Mouse (Mus musculus) right cerebral cortex, adult 2 months (tissue): Measurements from ENCODE around the gene Calm2.

Experiments used
- DNase-seq, 2 experiments: peaks; one replicate each; pipeline ENCODE4 v3.0.0; 2021 to 2022; ENCODE audit warnings: low spot score in 2 of 2

Calm2 gene

DNA sequence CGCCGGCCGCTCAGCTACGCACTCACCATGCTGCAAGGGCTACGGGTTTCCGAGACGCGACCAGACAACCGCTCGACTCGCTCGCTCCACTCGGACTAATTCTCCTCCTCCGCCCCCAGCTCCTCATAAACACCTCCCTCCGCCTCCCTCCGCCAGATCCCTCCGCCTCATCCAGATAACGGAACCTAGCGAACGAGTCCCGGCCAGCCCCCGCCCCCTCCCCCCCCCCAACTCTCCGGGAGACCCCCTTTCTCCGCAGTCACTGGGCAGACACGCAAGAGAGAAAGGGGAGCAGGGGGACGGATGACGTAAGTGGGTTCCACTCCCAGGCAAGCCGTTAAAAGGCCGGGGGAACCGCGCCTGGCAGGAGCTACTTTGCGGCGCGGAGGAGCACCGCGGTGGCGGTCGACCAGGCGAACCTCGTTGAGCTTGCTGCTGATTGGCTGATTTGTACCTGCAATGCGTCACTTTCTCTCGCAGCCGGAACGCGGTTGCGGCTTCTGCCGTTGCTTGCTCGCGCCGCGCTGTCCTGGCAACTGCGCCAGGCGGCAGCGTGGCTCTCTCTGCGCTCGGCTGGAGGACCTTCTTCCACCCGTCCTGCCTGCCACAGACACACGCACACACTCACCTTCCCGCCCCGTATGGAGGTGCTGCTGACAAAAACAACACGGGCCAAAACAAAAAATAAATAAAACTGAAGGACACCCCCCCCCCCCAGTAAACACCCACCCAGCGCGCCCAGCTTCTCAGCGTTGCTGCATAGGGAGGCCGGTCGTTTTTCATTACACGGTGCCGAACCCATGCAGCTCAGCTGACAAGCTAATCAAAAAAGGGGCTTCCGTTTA is at the start of gene Calm2:
Gene Calm2, minus strand, starts transcription at position 169 of the 845 bp plus-strand sequence.
- DNase-seq: peak; percentile 98 to 99

DNA sequence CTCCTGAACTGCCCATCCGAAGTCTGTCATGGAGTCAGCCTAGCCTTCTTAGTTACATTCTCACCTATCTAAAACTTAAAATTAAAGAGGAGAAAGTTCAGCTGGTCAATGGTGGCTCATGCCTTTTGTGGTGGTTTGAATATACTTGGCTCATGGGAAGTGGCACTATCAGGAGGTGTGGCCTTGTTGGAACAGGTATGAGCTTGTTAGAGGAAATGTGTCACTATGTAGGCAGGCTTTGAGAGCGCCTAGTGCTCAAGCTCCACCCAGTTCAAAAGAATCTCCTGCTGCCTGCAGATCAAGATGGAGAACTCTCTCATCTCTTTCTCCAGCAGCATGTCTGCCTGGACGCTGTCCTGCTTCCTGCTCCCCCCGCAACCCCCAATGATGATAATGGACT is 48.8 kb upstream of the Calm2 start:
- DNase-seq: no peak

DNA sequence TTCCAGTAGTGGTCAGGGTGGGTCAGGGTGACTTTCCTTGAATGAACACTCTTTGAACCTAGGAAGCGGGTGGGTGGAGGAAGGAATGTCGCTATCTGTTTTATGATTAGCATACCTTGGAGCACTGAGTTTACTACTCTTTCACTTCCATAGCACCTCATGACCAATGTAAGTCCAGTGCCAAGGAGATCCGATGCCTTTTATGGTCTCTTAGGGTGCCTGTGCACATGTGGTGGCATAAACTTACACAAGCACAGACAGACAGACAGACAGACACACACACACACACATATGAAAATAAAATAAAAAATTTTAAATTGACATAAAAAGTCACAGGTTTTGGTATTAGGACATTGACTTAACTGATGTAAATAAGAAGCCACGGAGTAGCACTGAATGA is 47.6 kb upstream of the Calm2 start:
- DNase-seq: no peak

DNA sequence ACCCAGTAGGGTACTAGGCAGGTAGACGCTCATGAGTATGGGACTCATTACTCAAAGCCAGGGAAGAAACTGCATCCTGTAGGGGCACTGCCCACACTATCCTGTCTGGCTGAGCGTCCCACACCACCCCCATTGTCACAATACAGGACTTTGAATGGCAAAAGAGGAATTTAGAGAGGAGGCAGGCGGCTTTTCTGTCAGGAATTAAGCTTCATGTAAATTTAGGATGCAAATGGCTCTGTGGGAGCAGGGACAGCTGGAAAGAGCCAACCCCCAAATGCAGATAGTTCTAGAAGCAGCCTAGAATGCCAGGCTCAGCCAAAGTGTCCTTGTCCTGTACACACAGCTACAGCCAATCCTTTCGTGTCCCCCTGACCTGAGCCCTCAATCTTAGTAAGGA is 45.6 kb upstream of the Calm2 start:
- peak; percentile 49 to 55 for DNase-seq

DNA sequence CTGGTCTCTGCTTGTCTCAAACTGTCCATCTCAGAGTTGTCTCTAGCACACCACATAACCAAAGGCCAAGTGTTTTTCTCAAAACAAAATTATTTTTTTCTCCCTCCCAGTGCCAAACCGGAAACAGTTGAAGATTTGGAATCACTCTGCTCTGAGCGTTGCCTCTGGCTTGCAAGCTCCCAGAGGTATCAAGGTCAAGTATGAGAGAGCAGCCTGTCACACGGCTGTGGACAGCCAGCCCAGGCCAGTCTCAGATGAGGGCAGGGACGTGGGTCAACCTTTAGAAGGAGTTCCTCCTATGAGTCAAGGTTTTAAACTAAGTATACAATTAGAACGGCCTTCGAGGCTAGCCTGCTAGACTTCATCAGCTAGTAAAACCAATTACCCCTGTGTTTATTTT is 43.6 kb upstream of the Calm2 start:
- no peak for DNase-seq

DNA sequence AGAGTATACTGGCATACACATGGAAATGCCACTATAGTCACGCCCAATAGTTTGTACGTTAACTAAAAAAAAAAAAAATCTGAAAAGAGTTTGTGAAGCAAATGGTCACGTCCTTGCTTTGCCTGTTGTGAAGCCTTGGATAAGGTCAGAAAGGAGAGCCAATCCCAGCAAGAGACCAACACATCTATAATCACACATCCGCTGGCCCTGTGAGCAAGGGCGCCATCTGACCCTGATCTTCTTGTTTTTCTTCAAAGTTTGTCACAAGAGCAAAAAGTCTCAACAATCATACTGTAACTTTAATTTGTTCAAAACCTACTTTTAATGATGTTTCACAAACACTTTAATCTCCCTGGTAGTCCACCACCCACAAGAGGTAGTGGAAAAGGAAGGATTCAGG is 39.0 kb upstream of the Calm2 start:
- DNase-seq: no peak

DNA sequence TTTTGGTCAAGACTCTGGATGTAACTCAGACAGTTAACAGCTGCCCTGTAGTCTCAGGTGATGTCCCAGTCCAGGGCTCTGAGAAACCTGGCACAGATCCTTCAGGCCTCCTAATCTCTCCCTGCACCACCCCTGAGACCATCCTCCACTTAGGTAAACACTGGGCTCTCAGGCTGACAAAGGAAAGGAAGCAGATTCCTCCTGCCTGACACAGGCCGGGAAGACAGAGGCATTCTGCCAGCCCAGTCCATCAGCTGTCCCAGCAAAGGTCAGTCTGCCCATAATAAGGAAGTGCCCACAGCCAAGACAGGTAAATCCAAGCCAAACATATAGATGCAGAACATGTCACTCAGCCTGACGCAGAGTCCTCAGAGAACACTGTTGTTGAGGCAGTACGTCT is 36.1 kb upstream of the Calm2 start:
- no peak for DNase-seq

DNA sequence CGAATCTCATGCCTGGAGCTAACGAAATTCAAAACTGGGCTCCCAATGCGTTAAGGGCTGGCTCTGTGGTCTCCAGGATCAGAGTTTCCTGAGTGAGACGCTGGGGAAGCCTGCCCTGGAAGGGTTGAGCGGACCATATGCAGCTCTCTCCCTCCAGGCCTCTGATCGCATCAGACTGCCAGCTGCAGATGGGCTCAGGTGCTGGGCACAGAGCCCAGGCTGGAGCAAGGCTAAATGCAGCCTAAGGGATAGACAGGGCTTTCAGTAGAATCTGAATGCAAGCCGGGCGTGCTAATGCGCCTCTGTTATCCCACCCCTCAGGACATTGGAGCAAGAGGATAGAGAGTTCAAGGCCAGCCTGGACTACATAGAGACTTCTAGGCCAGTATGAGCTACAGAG is 31.8 kb upstream of the Calm2 start:
- DNase-seq: peak in 1 of 2 experiments; percentile 29

DNA sequence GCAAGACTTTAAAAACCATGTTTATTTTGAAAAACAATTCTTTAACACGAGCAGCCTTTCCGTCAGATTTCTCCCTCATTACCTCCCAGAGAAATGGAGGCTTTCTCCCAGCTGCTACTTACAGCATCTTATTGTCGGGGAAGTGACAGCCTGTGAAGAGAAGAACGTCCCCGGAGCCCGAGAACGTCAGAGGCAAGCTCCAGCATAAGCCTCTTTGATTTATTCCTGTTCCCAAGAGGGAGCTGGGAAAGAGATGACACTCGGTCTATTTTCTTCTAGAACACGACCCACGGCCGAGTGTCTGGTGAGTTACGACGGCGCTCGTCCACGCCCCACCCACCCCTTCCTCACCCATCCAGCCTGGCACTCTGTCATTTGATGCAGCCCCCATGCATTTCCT is 30.9 kb upstream of the Calm2 start:
- peak in 1 of 2 experiments; percentile 31 for DNase-seq

DNA sequence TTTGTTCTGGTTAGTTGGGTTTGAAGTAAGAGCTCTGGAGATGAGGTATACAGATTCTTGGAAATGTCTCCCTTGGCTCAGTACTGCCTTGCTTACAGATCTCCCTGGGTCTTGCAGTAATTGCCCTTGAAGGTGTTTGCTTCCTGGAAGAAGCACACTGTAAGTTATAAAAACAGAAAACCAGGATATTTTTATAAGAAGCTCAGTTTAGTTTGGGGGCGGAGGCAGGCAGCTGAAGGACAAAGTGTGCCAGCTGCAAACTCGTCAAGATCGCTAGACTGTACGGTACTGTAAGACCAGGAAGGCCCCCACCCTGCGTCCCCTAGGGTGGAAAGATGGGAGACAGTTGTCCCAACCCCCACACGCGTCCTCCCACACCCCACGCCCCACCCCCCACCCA is 28.6 kb upstream of the Calm2 start:
- DNase-seq: peak; percentile 20 to 35

DNA sequence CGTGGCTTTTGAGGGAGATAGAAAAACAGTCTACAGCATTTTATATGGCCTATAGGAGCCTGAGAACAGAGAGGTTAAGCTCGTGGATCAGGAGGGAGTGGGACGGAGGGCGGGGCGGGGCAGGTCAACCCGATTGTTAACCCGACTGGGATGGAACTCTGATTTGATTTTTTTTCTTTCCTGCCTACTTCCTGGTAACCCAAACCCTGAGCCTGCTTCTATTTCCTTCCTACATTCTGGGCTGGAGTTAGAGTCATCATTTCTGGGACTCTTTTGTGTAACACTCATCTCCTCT is 27.7 kb upstream of the Calm2 start:
- DNase-seq: no peak

DNA sequence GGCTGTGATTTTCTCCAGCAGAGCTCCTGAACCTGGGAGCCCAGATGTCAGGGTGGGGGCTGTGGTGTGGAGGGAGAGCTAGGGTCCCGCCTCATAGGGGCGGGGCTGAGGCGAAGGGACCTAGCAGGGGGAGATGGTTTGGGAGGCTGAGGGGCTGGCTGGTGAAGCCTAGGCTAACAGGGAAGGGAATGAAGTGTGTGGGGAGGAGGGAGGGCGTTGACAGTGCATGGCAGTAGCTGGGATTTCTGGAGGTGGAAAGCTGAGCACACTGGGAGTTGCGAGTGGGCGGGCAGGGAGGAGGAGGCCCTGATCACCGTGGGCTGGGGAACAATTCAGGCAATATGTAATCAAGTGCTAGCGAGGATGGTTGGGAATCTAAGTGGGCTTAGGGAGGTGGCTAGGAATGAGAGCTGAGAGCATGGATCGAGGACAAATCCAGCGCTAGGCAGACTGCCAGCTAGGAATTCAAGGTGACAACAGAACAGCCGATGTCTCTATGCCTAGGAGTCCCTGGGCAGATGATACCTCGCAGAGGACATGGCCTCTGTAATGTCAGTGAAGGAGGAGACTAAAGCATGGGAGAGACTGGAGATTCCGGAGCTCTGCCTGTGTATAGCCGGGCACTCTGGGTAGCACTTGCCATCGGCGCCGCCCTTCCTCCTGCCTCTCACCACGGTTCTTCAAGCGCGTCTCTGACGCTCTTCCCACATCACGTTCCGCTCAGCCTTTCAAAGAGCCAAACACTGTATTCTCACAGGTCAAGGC is 27.2 kb upstream of the Calm2 start:
- peak; percentile 67 to 73 for DNase-seq

DNA sequence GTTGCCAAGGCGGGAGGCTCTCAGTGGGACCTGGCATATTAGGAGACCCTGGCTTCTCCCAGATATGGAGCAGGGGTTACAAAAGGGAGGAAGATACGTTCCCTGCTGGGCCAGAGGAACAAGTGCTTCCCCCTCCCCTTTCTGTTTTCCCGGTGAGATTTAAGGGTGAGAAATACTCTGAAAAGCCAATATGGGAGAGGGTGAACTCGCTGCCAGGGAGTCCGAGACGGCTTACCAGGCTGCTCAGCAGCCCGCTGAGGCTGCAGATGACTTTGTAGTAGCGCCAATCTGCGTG is 26.7 kb upstream of the Calm2 start:
- peak; percentile 57 to 62 for DNase-seq

DNA sequence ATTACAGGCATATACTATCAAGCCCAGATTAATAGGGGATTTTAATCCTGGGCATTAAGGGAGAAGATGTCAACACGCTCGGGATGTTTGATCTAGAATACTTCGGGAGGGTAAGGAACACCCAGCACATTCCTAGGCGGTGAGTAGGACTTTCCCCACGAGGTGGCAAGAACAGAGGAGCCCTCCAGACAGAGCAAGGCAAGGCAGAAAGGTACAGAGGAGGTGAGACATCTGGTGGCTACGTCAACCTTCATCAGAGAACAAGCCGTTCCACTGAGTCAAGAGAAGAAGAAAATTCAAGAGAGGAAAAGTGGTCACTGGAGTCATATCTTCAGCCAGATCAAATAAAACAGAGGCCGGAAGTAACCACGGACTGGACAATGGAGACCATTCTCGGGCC is 26.1 kb upstream of the Calm2 start:
- DNase-seq: no peak

DNA sequence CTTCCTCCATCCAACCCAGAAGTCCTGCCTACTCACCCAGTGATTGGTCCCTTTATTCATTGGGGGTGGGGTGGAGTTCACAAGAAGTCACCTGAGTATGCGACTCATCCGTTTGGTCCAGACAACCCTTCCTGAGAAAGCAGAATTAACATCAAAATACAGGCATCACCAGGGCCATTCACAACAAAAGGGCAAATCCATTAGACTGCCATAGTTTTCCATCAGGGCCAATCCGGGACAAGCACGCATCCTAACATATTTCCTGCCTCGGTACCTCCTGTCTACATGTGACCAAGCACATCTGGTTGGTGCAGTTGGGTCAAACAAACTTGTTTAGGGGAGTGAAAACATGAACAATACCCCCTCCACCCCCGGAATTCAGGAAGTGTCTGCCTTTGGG is 24.9 kb upstream of the Calm2 start:
- no peak for DNase-seq

DNA sequence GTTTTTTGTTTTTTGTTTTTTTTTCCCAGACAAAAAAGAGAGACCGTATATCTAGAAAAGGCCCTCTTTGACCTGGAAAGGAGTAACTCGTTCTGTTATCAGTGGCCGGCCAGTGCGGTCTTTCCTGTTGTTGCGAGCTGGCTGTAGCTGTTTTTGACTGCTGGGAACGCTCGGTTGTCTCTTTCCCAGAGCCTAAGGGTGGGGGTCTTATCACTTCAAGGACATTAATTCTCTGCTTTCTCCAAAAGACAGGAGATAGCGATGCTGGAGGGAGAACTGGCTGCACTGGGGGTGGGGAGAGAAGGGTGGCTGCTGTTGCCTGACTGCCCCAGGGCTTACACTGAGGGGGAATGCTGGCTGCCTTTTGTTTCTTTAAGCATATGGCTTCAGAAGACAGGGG is 24.1 kb upstream of the Calm2 start:
- no peak for DNase-seq

DNA sequence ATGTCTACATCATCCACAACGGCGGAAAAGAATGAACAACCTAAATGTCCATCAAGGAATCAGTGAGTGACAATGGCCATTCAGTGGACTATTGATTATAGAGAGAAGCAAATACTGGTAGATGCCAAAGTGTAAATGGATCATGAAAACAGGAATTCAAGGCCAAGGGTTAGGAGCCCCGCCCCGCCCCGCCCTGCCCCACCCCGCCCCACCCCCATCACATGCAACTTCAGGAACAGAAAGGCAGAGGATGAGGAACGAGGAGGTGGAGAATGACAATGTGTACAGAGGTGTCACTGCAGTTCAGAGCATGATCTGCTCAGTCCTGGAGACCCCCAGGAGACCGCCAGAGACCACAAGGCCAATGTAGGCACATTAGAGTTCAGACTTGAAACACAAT is 23.5 kb upstream of the Calm2 start:
- DNase-seq: no peak

DNA sequence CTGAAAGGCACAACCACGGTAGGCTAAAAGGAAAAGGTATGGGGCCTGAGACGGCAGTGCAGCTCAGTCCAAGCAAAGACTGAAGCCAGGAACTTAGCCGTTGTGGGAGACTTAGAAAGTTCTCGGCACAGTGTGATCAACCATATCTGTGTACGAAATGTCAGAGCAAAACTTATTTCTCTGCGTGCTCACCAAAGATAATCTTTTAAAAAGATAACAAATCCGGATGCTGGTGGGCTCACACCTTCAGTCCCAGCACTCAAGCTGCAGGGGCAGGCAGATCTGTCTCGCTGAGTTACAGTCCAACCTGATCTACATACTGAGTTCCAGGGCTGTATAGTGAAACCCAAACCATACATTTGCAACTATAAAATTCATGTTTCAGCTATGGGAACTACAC is 22.7 kb upstream of the Calm2 start:
- DNase-seq: no peak

DNA sequence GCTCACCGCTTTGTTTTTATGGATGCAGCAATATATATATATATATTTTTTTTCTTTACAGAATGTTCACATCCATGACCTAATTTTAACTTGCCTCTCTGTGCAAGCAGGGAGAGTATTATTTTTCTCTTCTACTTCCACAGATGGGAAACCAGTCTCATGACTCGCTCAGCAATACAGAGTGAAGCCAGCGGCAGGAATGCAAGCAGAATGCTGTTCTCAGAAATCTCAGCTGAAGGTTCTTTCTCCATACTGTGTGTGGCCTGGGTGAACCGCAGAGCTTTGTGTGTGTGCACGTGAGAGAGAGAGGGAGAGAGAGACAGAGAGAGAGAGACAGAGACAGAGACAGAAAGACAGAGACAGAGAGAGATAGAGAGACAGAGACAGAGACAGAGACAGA is 21.9 kb upstream of the Calm2 start:
- peak in 1 of 2 experiments; percentile 20 for DNase-seq

DNA sequence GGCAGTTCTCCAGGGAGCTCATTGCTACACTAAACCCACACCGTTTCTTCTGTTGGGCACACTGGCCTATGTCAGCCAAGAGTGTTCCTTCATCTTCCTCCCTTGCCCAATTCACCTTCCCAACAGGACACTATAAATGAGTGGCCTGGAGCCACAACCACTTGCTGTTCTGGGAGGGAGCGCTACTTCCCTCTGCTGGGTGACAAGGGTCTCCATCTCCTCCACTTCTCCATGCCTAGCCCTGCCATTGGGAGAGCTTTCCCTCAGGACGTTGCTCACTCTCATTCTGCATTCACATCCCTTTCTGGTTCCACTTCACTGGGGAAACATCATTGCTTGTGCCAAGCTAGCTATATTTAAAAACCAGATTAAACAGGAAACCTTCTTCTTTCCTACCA is 14.8 kb upstream of the Calm2 start:
- no peak for DNase-seq

DNA sequence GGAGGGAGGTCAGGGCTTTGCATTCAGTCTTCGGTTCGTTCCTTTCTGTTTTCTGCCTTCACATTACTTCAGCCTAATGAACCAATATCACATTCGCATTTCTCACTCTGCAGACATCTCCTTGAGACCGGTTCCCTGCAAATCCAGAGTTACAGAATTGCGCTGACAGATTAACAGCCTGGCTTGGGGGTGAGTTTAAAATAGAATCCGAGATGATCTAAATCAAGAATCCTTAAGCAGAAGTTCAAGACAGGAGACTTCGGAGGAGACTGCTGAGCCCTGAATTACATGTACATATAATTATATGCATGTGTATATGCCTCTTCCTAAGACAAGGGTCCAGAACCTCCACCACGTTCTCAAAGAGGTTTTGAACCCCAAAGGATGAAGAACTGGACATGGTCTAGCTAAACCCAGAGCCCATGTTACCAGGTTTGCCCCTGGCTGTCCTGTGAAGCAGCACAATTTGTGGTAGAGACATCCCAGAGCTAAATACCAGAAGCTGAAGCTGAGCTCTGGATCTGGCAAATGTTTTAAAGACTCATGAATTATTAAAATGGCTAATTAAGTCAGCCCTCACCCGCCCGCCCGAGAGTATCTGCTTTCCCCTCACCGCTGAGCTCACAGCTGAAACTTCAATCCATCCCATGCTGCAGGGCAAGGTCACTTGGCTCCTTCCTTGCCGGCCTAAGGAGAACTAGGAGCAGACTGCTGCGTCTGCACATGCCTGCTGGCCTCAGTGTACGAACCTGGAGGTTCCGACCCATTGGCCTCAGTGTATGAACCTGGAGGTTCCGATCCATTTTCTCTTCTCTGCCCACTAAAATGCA is 14.1 kb upstream of the Calm2 start:
- DNase-seq: peak in 1 of 2 experiments; percentile 15

DNA sequence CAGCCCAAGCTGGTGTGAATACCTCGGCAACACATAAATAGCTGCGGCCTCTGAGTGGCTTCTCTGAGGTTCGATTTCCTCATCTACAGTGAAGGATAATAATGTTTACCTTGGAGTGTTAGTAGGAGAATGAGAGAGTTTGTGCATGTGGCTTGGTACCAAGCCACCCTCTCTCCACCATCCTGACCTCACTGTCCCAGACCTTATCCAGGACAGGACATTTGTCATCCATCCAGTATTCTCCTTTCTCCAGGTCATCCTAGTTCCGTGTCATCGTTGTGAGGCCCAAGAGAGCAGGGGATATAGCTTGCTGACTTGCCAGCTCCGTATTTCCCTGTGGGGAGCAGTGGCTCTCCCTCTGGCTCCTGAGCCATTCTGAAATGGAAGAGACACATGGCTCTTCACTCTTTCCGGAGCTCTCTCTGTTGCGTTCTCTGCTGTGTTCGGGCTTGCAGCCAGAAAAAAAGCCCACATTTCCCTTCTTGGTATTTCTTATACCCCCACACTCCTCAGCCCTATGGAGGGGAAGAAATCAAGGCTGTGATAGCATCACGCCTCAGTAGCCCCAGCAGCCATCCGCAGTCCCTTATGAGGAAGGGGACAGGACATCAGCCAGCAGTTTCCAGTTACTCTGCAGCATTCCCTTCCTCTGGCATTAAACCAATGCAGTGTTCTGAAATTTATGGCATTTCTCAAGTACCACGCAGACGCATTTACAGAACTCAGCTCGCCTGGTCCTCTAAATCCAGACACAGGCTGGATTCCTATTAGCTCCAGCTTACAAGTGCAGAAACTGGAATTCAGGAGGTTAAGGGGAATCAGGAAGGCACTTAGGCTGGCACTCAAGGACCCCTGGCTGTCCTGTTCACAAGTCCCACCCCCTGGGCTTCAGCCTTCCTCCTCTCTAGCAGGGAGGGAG is 13.3 kb upstream of the Calm2 start:
- DNase-seq: peak; percentile 73 to 82
